Mouse (Mus musculus): ENCODE data around the gene Cchcr1.

The Cchcr1 gene

DNA sequence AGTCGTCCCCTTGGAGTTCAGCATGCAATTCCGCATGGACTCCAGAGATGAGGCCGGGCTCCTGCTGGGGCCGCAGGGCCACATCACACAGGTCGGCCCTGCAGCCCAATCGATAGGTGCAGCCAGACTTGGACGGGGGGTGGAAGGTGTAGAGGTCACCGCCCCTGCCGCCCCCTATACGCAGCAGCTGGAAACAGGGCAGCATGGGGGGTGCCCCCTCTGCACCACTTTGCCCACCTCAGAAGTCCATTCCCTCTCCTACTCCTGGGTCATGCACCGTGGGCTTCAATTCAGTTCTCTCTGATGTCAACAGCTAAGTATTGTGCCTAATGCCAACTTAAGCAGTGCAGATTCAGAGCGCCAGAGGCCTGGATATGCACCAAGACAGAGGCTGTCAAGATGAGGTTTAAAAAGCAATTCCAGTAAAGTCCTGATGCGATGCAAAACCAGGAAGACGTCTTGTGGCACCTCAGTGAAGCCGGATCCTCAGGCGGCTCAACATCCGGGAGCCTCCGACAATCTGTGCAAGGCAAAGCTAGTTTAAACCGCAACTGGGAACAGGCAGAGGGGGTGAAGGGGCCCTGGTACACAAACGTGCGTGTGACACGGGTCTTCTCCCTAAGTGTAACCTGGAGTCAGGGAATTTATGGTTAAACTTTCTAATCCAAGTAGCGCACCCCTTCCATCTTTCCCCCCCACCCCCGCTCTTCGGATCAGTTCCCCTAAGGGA is 824 bp upstream of the Cchcr1 start:
- peak; percentile 92 for DNase-seq

DNA sequence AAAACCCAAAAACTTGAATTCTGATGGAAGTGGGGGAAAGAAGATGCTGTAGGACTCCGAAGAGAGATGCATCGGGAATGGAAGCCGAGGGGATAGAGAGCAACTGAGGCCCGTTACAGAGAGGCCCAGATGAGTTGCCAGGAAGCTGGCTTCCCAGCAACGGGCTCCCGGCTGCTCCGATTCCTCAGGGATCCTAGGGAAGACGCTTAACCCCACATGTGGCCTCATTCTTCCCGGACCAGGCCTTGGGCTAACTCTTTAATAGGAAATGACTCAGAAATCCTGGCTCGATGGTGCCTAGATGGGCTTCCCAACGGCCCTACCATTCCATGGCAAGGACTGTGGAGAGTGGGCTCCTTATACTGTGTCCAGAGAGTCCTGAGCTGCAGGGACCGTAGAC is 626 bp downstream of the Cchcr1 start:
- DNase-seq = peak; percentile 94

DNA sequence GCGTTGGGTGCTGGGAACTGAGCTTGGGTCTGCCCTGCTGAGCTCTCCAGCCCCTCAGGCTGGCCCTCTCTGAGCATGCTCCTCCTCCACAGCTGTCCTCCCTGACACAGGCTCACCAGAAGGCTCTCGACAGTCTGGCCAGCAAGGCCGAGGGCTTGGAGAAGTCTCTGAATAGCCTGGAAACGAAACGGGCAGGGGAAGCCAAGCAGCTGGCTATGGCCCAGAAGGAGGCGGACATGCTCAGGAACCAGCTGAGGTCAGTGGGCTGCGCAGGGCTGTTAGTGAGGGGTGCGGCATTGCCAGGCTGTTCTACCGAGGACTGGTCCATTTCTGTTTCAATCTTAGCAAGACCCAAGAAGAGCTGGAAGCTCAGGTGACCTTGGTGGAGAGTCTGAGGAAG is 7.5 kb downstream of the Cchcr1 start:
- no peak for DNase-seq

DNA sequence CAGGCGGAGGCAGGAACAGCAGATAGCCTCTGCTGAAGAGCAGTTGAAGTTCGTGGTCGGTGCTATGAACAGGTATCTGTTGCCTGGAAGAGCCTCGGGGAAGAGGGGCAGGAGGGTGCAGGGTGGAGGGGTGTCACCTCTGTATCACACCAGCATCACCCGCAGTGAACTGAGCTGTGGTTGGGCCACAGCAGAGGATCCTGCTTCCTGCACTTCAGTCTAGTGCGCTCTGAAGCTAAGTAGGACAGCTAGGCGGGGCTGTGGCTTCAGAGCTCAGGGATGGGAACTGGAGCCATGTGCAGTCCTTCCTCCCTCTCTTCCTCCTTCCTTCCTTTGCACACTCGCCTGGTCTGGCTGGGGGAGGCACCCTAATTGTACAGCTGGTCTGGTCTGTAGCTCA is 9.7 kb downstream of the Cchcr1 start:
- DNase-seq = no peak

DNA sequence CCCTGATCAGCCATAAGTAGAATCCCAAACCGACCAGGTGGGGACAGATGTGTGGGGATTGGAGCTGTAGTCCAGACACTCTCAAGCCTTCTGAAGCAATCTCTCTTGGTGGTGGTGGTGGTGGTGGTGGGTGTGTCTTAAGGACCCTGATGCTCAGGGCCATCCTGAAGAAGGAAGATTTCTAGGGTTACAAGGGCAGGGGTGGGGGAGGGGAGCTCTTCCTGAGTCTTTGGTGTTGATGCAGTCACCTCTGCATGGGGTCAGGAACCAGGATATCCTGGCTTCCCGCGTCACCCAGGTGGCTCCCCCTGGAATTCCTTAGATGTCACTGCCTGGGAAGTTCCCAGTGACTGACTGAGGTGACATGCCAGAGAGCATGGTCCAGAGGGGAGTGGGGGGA is 15.5 kb downstream of the Cchcr1 start:
- no peak for DNase-seq

DNA sequence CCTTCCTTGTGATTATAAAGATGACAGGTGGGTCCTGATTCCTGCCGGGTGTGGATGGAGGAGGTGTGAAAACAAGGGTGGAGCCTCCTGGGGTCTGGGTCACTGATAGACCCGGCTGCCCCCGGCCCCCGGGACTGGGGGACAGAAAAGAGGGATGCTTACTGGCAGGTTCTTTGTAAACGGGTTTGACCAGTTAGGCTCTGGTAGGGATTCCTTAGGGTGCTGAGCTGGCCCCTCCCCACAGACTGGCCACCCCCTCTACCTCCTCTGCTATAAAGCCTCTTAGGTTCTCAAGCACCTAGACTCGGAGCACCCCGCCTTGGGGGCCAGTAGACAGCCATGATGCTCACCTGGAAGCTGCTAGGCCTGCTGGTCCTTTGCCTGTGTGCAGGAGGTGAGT is 16.0 kb downstream of the Cchcr1 start, which contains the start of gene Psors1c2:
Psors1c2 (plus strand) TSS at position 301 of the 400 bp plus-strand sequence.
- no peak for DNase-seq

DNA sequence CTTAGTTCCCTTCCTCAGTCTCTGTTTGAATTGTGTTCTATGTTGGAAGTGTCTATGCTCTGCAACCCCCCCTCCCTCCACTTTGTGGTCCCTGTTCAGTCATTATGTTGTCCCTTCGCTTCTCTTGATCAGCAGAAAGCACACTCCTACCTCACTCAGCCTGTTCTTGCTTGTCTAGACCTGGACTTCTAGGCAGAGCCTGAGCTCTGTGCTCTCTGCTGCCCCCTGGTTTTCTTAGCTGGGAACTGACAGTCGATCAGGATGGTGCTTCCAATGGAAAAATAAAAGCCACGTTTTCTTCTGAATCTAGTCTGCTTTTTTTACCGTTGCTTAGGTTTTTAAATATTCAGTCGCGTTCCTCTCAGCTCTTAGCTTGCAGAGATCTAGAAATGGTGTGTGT is 17.4 kb downstream of the Cchcr1 start:
- DNase-seq = peak; percentile 93

DNA sequence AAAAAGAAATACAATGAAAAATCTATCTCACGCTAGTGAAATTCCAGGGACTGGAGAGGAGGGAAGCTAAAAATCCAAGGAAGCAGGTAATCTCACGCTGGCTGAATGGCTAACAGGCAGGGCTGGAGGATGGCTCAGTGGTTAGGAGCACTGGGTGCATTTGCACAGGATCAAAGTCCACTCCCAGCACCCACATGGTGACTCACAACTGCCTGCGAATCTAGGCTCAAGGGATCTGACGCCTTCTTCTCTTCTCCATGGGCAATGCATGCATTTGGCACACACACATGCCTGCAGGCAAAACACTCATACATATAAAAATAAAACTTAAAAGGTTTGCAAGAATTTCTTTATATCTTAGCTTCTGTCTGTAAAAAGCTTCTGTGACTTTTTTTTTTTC is 20.5 kb downstream of the Cchcr1 start:
- DNase-seq = no peak

DNA sequence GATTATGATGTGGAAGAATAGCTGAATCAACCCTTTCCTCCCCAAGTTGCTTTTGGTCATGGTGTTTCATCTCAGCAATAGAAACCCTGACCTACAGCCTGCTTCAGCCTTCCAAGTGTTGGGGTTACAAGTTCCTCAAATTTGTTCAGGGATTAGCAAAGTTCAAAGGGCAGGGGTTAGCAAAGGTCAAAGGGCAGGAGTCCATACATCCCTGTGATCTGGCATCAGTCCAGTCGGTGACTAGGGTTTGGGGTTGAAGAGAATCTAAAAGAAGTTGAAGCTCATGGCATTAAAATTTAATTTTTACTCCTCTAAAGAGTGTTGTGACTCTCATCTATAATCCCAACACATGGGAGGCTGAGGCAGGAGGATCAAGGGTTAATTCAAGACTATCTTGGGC is 21.6 kb downstream of the Cchcr1 start:
- DNase-seq = no peak

DNA sequence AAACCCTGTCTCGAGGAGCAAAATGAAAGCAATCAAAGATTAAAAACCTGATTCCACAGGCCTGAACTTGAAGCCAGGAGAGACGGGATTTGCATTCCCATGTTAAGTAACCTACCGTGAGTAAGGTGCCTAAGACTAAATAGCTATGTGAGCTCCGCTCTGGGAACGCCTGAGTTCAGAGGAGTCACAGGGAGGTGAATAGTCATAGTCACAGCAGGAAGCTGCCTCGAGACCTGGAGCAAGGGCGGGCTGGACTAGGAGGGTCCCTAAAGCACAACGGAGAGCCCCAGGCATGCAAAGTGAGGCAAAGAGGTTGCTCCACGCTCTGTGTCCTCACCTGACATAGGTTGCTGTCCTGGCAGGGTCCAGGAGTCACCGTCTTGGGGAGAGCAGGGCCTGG is 22.6 kb downstream of the Cchcr1 start:
- DNase-seq = no peak

DNA sequence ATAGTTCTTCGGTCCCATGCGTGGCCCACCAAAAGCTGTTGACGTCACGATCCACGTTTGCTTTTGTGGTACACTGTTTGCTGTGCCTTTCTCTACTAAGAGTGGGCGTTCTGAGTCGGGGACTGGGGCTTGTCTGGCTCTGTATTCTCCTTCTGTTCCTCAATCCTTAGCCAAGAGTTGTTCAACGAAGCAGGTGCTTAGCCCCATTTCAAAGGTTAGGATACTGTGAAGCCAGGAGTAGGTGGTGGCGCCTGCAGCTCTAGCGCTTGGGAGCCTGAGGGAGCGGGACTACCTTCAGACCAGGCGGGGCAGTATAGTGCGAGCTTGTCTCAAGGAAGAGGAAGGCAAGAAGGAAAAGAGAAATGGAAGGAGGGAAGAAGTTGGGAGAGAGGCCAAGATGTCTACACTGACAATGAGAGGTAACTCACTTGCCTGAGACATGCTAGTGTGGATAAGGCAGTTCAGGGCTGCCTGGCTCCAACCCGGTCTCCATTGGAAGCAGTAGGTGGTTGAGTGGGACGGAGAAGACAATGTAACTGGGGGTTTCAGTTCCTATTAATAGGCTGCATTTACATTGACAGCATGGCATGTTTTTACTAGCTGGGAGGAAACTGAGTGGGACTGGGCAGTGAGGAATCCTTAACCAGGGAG is 26.0 kb downstream of the Cchcr1 start:
- no peak for DNase-seq

DNA sequence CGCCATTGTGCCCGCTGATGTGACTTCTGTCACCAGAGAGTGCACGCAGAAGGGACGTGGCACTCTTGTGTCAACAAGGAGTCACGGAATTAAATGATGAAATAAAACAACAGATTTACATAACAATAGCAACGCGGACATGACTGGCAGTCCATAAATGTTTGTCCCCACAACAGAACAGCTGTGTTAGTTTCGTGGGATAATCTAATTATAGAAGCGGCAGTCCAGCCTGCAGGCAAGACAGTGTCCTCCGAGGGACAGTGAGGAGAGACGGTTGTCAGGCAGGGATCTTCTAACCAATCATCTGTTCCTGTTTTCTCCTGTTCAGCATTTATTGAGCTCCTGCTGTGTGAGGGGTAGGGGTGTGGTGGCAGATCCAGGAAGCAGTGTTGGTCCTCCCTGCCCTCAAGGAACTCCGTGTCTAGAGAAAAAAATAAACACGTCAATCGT is 26.5 kb downstream of the Cchcr1 start:
- no peak for DNase-seq

DNA sequence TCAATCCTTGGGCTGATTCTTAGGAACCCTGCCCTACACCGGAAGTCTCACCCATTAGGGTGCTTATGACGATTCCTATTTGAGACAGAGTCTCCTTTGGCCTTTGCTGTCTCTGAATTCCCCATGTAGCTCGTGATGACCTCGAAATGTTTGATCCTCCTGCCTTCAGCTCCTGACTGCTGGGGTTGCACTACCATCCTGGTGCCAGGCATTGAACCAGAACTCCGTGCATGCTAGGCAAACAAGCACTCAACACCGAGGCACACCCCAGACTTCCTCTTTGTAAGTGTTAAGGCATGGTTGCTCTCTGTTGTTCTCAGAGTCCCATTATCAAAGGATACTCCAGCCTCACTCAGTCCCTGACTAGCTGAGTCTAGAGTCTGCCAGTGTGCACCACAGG is 27.1 kb downstream of the Cchcr1 start:
- DNase-seq = no peak

DNA sequence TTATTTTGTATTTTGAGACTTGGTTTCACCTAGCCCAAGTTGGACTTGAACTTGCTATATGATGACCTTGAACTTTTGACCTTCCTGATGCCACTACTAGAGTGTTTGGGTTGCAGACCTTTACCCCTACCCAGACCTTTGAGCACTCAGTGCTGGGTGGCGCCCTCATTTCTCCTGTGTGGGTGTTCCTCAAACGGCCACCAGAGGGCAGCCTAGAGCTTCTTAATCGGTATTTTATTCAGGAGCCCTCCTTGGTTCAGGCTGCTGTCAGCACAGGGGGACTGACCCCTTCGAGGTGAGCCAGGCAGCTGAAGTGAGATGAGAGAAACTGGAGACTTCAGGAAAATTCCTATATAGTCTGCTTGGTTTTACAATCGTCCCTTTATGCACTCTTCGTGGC is 27.8 kb downstream of the Cchcr1 start:
- no peak for DNase-seq

DNA sequence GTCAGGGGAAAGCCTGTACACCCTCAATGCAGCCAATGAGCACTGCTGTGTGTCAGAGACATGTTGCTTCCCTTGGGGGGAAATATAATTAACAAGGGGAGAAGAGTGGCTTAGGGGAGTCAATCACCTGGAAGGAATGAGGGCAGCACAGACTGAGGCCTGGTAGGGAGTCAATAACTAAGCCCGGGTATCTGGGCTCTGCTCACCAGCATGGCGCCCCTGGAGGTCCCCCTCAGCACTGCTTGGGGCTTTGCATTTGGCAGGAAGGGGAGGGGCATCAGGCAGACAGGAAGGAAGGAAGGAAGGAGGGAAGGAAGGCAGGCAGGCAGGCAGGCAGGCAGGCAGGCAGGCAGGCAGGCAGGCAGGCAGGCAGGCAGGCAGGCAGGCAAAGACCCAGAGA is 30.6 kb downstream of the Cchcr1 start:
- DNase-seq = no peak

DNA sequence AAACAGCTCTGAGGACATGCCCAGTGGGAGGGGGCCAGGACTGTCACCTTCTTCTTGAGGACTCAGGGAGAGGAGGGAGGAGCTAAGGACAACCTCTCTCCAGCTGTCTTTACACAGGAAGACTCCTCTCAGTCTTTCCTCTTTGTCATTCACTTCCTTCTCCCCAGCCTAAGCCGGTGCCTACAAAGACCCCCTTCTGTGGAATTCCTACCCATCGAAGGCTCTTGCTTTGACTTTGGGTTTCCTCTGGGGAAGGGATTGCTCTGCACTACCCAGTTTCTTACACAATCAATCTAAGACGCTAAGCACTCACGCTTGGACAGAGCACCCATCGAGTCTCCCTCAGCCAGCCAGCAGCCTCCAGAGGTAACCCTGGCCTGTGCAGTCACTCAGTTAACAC is 31.7 kb downstream of the Cchcr1 start:
- no peak for DNase-seq

DNA sequence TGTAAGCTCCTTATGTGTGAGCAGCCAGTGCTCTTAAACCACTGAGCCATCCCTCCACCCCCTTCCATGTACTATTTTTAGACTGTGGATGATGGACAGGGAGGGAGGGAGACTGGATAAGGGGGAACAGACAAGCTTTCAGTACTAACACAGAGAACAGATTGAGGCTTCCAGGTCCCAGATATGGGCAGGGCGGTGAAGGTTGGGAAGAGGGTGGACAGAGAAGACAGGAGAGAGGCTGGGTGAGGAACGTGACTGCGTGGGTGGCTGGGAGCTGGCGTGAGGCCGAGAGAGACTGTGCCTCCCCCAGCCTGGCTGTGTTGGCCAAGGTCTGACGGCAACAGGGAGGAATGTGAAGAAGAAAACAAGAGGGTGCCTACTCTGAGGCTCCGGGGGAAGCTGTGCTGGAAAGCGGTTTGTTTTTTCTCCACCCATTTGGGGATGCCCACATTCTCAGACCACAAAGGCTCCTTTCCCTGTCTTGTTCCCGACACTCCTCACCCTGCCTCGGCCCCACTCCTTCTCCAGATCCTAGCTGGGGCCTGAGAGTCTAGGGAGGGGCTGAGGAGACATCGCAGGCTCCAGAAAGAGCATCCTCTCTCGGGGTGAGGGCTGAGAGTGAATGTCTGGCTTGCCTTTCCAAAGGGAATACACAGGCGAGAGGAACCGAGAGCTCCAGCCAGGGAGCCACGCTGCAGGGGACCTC is 32.7 kb downstream of the Cchcr1 start:
- peak; percentile 99 for DNase-seq

DNA sequence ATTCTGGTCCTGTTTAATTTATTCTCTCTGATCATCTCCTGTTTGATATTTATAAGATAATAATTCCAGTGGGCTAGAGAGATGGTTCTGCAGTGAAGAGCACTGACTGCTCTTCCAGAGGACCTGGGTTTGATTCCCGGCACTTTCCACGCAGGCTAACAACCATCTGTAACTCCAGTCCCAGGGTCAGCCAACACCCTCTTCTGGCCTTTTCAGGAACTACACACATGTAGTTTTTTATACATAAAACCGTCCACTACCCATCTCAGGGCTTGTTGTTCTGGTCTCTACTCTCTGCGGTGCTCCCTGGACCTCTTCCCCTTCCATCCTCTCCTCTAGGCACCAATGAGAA is 33.2 kb downstream of the Cchcr1 start:
- DNase-seq = no peak

DNA sequence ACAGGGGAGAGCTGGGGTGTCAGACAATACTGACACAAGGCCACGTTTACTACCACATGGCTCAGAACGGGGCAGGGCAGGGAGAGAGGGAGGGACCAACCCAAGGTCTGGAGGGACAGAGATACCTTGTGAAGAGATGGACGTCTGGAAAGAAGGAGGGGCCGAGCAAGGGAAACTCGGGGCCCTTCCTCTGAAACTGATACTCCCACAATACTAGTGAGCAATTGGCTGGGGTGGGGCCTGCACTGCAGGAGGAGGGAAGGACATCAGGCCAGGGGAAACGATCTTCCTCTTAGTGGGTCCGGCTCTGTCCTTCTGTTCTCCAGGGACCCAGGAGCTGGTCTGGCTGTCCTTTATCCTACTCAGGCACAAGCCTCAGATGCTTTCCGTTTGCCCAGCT is 34.0 kb downstream of the Cchcr1 start:
- DNase-seq = no peak

DNA sequence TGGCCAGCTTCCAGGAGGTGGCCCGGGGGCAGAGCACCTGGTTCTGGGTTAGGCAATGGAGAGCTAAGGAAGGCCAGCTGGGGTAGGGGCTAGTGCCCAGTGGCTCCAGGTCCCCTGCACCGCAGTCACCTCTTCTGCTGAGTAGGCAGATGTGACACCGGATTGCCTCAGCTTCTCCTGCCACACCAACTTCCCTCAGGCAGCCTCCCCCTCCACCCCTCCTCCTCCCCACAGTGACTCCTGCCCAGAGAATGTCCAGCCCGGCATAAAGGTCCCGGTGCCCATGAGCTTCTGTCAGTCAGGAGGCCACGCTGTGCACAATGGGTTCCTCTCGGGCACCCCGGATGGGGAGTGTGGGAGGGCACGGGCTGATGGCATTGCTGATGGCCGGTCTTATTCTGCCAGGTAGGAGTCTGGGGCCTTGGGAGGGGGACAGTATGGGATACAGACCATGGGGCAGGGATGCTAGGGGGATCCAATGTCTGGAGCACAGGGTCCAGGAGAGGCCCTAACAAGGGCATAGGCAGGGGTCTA is 35.0 kb downstream of the Cchcr1 start, which contains the start of gene Cdsn:
Cdsn (plus strand) TSS at position 248 of the 534 bp plus-strand sequence.
- DNase-seq = no peak

DNA sequence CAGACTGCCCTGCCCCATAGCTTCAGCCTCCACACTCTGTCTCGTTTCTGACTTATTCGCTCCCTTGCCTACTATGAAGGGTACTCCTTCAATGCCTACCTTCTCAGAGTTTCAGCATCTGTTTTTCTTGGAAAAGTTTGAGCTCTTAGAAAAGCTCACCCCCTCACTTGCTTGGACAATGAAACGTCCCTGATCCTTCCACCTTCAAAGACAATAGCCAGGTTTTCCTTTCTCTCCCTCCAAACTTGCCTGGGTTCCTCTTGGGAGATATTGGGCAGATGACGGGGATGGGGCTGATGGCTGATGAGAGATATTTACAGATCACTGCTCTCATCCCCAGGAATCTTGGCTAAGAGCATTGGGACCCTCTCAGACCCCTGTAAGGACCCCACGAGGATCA is 37.4 kb downstream of the Cchcr1 start:
- no peak for DNase-seq

DNA sequence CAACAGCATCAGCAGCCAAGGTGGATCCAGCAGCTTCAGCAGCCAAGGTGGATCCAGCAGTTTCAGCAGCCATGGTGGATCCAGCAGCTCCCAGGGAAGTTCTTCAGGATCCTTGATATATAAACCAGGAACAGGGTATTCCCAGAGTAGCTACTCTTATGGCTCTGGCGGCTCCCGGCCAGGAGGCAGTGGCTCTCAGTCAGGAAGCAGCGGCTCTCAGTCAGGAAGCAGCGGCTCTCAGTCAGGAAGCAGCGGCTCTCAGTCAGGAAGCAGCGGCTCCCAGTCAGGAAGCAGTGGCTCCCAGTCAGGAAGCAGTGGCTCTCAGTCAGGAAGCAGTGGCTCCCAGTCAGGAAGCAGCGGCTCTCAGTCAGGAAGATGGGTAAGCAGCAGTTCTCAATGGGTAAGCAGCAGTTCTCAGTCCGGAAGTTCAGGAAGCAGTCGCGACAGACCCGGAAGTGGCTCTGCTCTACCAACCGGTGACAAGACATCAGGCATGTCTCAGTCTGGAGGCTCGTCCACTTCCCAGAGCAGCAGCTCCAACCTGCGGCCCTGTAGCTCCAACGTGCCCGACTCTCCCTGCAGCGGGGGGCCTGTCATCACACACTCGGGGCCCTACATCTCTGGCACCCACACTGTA is 38.0 kb downstream of the Cchcr1 start:
- DNase-seq = no peak

DNA sequence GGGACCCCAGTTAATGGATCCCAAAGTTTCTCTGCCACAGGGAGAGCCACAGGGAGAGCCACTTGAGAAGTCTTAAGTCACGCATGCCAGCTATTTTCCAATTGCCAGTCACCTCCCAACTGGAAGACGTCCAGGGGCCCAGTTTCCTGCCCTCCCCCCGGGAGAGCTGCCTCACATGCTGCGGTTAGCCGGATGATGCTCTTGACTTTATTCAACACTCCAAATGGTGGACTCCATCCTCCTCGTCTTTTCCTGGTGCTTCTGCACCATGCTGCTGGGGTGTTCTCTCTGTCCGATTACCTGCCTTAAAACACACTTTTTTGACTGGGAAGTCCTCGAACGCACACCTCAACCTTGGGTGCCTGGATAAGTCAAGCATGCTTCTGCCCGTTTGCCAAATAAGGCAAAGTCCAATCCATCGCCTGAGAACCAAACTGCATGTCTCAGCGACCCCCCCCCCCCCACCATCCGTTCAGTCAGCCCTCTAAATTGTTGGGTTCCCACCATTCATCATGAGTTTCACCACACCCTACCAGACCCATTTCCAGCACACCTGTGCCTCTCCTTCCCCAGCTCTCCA is 39.4 kb downstream of the Cchcr1 start:
- no peak for DNase-seq
